Mouse (Mus musculus) kidney, postnatal 14 days (tissue): Measurements from ENCODE around the gene Trim2.
A peak's percentile ranks its signal among the peaks of the same experiment; 100 is the strongest.

Source experiments
- DNase-seq: peaks from one replicate; pipeline ENCODE4 v3.0.0; 2022; ENCODE audit warnings: mixed read lengths

Gene Trim2

GRCm38 (mm10) chr3:84219166-84219710, 87.4 kb downstream of the Trim2 start:
- DNase-seq: no peak

DNA sequence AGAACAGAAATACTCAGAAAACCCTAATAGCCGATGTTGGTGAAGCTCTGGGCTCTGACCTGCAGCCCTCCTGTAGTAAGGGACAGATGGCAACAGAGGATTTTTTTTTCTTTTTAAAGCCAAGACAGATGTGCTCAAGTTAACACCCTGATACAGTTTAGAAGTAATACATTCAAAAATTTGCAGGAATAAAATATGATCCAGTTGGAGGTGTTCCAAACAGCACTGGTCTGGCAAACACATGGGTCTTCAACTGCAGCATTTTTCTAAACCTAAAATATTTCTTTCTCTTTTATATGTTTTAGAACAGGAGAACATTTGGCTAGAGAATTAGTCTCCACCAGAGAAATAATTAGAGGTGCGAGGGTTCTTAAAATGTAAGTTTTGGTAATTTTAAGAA, 88.2 kb downstream of the Trim2 start:
- DNase-seq: no peak

DNA sequence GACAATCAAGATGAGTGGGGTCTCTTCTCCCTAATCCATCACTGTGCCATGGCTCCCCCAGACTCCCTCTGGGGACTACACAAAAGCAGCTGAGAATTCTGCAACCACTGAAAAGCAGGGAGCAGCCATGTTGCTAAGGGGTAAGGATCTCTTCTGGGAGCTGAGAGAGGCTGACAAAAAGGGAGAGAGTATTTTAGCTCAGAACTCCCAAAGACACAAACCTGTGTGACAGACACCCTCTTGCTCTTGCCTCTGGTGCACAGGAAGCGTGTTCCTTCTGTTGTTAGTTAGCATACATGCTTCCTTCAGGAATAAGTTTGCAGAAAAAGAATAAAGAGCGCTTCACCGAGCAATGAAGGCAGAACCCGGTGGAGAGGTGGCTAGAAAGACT, 88.7 kb downstream of the Trim2 start:
- DNase-seq: no peak

DNA sequence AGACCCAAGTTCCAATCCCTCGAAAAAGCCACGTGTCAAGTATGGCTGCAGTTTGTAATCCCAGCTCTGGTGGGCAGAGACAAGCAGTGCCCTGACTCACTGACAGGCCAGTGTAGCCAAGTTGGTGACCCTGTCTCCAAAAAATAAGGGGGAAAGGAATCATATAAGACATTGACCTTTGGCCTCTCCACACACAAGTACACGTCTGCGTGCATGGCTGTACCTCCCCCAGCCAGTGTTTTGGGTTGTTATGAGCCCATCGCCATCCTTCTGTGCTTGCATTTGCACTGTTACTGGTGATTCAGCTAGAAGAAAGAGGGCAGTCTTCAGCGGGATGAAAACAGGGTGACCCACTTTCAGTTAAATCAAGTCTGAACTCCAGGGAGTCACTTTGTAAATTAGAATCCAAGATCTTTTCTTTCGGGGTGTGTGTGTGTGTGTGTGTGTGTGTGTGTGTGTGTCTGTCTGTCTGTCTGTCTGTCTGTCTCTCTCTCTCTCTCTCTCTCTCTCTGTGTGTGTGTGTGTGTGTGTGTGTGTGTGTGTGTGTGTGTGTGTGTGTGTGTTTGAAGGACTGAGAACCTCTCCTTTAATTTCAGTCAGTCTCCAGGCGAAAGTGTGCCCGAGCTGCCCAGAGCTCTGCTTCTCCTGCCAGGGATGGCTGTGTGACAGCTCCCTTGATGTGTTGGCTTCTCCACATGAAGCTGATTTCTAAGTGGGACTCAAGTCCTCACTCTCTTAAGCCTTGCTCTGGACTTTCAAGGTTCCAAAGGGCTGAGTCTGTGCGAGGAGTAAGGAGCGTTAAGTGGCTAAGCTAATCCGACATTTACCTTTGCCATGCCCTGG, 89.3 kb downstream of the Trim2 start:
- DNase-seq: no peak

DNA sequence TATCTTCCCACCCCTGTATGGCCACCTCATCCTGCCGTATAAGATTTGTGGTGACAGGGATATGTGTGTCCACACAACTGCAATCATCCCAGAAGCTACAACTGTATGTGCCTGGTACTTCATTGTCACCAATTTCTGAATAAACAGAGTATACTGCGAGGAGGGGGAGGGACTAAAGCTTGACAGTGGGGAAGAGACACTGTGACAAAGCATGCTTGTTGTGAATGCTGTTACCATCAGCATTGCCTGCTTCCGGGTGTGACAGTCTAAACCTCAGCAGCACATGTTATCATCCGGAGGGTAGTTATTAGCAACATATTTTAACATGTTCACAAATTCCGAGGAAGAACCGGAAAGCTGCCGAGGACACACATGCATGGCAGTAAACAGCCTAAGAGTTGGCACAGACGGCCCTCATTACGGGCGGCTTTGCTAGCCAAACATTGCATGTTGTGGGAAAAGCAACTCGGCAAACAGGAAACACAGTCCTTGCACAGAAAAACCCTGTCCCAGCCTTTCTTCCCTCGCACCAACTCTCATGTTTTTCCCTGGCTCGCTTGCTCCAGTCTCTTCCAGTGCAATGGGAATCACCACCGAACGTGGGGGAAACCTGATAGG, 90.8 kb downstream of the Trim2 start:
- DNase-seq: no peak

DNA sequence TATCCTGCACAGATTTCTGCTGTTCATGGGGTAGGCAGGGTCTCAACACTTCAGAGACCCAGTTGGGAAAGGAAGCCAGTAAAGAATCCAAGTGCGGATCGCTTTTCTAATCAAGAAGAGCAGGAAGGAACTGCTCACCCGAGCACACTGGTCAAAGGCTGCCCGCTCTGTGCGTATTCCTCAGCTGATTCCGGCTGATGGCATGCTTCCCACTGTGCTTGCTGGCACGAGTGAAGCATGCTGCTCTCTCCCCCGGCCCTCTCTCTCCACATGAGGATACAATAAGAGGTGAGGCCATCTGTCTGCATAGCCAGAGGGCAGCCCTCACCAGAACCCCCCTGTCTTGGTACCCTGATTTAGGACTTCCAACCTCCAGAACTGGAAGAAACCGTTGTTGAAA, 91.4 kb downstream of the Trim2 start:
- DNase-seq: peak; percentile 70

GRCm38 (mm10) chr3:84214501-84214900, 92.2 kb downstream of the Trim2 start:
- DNase-seq: peak; percentile 90

GRCm38 (mm10) chr3:84211340-84211875, 95.3 kb downstream of the Trim2 start:
- DNase-seq: no peak

DNA sequence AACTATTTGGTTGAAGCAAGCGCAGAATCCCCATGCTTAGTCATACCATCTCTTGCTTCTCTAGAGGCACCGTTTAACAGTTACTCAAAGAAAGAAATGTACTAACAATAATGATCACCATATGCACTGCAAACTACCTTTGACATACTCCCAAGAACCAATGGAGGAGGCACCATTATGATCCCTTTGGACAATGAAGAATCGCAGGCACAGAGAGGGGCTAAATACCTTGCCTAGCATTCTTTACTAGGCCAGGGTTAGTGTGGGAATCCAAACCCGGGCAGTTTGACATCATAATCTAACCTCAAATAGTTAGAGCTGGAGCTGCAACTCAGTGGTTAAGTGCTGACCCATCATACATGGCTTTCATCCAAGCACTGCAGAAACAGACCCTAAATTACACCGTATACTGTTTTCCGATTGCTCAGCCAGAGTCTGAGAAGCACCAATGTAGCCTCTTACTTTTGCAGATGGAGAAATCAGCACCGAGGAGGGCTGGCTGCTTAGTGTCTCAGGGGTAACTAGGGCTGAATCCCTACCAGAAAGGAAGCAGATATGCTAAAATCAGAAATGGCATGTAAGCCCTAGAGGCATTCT, 97.7 kb downstream of the Trim2 start:
- DNase-seq: no peak

DNA sequence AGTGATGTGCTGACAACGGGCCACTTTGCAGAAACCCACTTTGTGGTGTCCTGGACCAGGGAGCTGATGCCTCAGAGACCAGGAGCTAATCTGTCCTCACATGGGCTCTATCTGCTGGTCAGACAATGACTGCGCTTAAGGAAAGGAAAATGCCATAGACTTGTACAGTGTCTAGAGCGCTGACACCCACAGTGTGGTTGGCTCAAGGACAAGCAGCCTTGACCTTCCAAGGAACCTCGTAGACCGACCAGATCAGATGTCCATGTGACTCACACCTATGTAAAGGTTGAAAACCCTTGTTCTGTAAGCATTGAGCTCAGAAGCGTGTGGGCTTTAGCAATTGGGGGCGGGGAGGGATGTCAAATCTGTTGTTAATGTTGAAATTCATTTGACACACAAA, 98.2 kb downstream of the Trim2 start:
- no peak for DNase-seq

DNA sequence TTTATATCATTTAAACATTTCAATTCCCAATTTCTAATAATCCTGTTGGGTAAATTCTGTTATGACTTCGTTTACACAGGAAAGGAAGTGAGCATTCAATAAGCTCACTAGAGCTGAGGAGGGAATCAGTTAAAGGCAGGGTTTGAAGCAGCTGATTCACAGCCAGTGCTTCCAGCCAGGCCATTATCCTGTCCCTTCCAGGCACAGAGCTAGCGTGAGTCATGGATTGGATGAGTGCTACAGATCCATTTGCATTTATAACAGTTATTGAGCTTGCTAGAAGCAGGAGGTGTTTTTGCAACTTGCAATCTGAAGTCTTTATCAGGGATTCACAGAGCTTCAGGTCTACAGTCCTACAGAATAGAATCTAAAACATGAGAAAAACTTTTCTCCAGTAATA, 99.3 kb downstream of the Trim2 start:
- no peak for DNase-seq

- no peak for DNase-seq
These were observed 100.6 kb downstream of the Trim2 start for GRCm38 (mm10) chr3:84206106-84206505.

GRCm38 (mm10) chr3:84205650-84206049, 101.0 kb downstream of the Trim2 start:
- no peak for DNase-seq

- DNase-seq: no peak
These were observed 102.0 kb downstream of the Trim2 start for GRCm38 (mm10) chr3:84204640-84205039.

- peak; percentile 12 for DNase-seq
These were observed 105.9 kb downstream of the Trim2 start for GRCm38 (mm10) chr3:84200559-84201420.

DNA sequence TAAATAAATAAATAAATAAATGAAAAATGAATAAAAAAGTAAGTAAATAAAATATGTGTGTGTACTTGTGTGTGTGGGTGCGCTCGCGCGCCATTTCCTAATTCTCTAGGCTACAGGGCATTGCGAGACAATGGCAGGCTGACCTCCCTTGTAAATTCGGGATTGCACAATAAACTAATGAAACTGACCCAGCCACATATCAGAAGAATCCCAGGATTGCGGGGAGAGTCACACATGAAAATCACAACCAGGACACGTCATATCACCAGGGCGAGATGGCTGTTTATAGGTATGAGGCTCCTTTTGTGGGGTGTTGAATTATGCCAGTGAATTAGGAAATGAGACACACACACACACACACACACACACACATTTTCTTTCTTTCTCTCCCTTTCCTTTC, 107.2 kb downstream of the Trim2 start:
- DNase-seq: no peak

DNA sequence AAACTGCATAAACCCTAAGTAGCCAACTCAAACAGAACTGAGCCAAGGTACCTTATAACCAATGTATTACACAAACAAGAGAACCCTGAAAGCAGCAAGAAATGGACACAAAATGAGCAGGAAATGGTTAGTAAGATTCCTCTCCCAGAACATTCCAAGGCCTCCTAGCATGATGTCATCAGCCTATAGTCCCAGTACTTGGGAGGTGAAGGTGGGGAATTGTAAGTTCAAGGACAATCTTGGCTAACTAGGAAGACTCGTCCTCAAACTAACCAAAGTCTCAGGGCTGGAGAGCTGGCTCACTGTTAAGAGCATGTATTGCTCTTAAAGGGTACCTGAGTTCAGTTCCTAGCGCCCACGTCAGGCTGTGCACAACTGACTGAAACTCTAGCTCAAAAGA, 108.4 kb downstream of the Trim2 start:
- DNase-seq: no peak

- DNase-seq: no peak
These were observed 112.8 kb downstream of the Trim2 start for GRCm38 (mm10) chr3:84193881-84194280.

DNA sequence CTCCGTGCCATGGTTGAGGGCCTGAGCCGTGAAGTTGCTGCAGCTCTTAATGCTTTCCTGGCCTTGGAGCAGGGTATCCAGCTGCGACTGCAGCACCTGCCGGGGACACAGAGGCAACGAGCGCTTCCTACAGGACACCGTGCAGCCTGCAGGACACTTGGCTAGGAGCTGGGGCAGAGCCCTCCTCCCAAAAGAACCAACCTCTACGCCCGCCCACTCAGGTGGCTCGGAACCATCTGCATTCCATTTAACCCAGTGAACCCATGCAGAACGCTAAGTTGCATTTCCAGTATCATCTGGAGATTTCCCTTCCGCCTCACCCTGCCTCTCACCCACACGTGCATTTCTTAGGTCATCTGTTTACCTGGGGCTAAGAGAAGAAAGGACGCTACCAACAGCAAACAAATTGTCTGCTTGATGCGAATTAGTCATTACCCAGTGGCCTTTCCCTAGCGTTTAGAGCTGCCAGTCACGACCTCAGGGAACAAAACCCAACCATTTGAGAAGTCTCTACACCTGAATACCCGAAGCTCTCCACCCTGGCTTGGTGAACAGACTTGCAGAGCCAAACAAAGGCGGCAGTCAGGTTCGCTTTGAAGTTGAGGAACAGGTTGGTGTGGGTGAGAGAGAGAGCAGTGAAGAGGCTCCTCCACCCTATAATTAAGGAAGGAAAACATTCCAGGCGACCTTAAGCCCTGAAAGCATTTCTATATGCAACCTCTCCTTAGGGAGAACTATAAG, 115.4 kb downstream of the Trim2 start:
- peak; percentile 23 for DNase-seq

- DNase-seq: peak; percentile 17
These were observed 116.1 kb downstream of the Trim2 start for GRCm38 (mm10) chr3:84190513-84191061.

- peak; percentile 38 for DNase-seq
These were observed 117.0 kb downstream of the Trim2 start for GRCm38 (mm10) chr3:84189629-84190173.
